Mouse (Mus musculus): ENCODE results near the gene Cfap299.

Gene Cfap299

GRCm38 (mm10) chr5:98617416-98617815 lies 288.3 kb downstream of the Cfap299 start:
- DNase-seq (ENCODE audit: low spot score in 2 of 2), result no peak

- no peak for DNase-seq (ENCODE audit: low spot score in 2 of 2)
Measured at GRCm38 (mm10) chr5:98650345-98650744, 321.2 kb downstream of the Cfap299 start.

- no peak for DNase-seq (ENCODE audit: low spot score in 2 of 2)
Measured at GRCm38 (mm10) chr5:98651049-98651448, 321.9 kb downstream of the Cfap299 start.

GRCm38 (mm10) chr5:98688254-98688653 lies 359.1 kb downstream of the Cfap299 start:
- DNase-seq (ENCODE audit: low spot score in 2 of 2), result no peak

GRCm38 (mm10) chr5:98692070-98692469 lies 363.0 kb downstream of the Cfap299 start:
- DNase-seq (ENCODE audit: low spot score in 2 of 2), result no peak

GRCm38 (mm10) chr5:98696336-98696735 lies 367.2 kb downstream of the Cfap299 start:
- DNase-seq (ENCODE audit: low spot score in 2 of 2), result no peak

GRCm38 (mm10) chr5:98703963-98704362 lies 374.9 kb downstream of the Cfap299 start:
- no peak for DNase-seq (ENCODE audit: low spot score in 2 of 2)

- no peak for DNase-seq (ENCODE audit: low spot score in 2 of 2)
Measured at GRCm38 (mm10) chr5:98706597-98706996, 377.5 kb downstream of the Cfap299 start.

- DNase-seq (ENCODE audit: low spot score in 2 of 2), result no peak
Measured at GRCm38 (mm10) chr5:98715392-98715791, 386.3 kb downstream of the Cfap299 start.

- DNase-seq (ENCODE audit: low spot score in 2 of 2), result no peak
Measured at GRCm38 (mm10) chr5:98732157-98733009, 403.3 kb downstream of the Cfap299 start.

GRCm38 (mm10) chr5:98733010-98733399 lies 403.9 kb downstream of the Cfap299 start:
- DNase-seq (ENCODE audit: low spot score in 2 of 2), result no peak

- DNase-seq (ENCODE audit: low spot score in 2 of 2), result no peak
Measured at GRCm38 (mm10) chr5:98761858-98762652, 433.0 kb downstream of the Cfap299 start.

GRCm38 (mm10) chr5:98778588-98778987 lies 449.5 kb downstream of the Cfap299 start:
- DNase-seq (ENCODE audit: low spot score in 2 of 2), result no peak

GRCm38 (mm10) chr5:98782066-98782465 lies 453.0 kb downstream of the Cfap299 start:
- no peak for DNase-seq (ENCODE audit: low spot score in 2 of 2)

GRCm38 (mm10) chr5:98787735-98788134 lies 458.6 kb downstream of the Cfap299 start:
- no peak for DNase-seq (ENCODE audit: low spot score in 2 of 2)

- no peak for DNase-seq (ENCODE audit: low spot score in 2 of 2)
Measured at GRCm38 (mm10) chr5:98788568-98788967, 459.5 kb downstream of the Cfap299 start.

GRCm38 (mm10) chr5:98790894-98791607 lies 461.9 kb downstream of the Cfap299 start:
- no peak for DNase-seq (ENCODE audit: low spot score in 2 of 2)

GRCm38 (mm10) chr5:98801495-98801894 lies 472.4 kb downstream of the Cfap299 start:
- DNase-seq (ENCODE audit: low spot score in 2 of 2), result no peak

GRCm38 (mm10) chr5:98804761-98805160 lies 475.7 kb downstream of the Cfap299 start:
- no peak for DNase-seq (ENCODE audit: low spot score in 2 of 2)

- DNase-seq (ENCODE audit: low spot score in 2 of 2), result no peak
Measured at GRCm38 (mm10) chr5:98806492-98806891, 477.4 kb downstream of the Cfap299 start.

- DNase-seq (ENCODE audit: low spot score in 2 of 2), result no peak
Measured at GRCm38 (mm10) chr5:98807022-98807421, 477.9 kb downstream of the Cfap299 start.

GRCm38 (mm10) chr5:98807953-98808352 lies 478.8 kb downstream of the Cfap299 start:
- DNase-seq (ENCODE audit: low spot score in 2 of 2), result no peak

All from spleen, postnatal 4 days (tissue).